Mouse (Mus musculus) heart, embryonic 12.5 days (tissue): ENCODE measurements around the gene Acot5. TPM values are rescaled to one million over a fixed set of nuclear protein-coding genes. Genes with fewer than 3 reads are reported as not detected.
"Not testable (repeated sequence)": the region's sequence is repeated elsewhere in the genome, so short reads cannot be mapped to it uniquely, and the experiment has no call there.

ENCODE experiments used
- ATAC-seq: fragments of 200-750 bp; cut with Nextera tagmentation; 2 replicates; pipeline ENCODE4 v1.8.0; 2017; ENCODE audit warnings: moderate TSS enrichment, moderate library complexity; ENCODE audit not compliant: insufficient number of reproducible peaks, low FRiP score
- H3K27ac ChIP-seq: fragments of 300-500 bp; sonication (generic); 2 replicates; pipeline ENCODE4 v1.5.1; 2016; ENCODE audit warnings: mild to moderate bottlenecking, moderate library complexity; ENCODE audit not compliant: poor library complexity, severe bottlenecking
- H3K27me3 ChIP-seq: fragments of 300-500 bp; sonication (generic); replicated peaks from 2 replicates; pipeline ENCODE4 v1.6.1; 2016; ENCODE audit warnings: mild to moderate bottlenecking, moderate library complexity
- H3K36me3 ChIP-seq: fragments of 300-500 bp; sonication (generic); 2 replicates; pipeline ENCODE4 v1.6.1; 2016; ENCODE audit warnings: mild to moderate bottlenecking, moderate library complexity
- H3K4me1 ChIP-seq: fragments of 300-500 bp; sonication (generic); replicated peaks from 2 replicates; pipeline ENCODE4 v1.6.1; 2016; ENCODE audit warnings: mild to moderate bottlenecking
- H3K4me2 ChIP-seq: fragments of 300-500 bp; sonication (generic); 2 replicates; pipeline ENCODE4 v1.6.1; 2016; ENCODE audit warnings: mild to moderate bottlenecking, moderate library complexity
- H3K4me3 ChIP-seq: fragments of 300-500 bp; sonication (generic); 2 replicates; pipeline ENCODE4 v1.5.1; 2016; ENCODE audit warnings: mild to moderate bottlenecking
- H3K9ac ChIP-seq: fragments of 300-500 bp; sonication (generic); 2 replicates; pipeline ENCODE4 v1.6.1; 2016; ENCODE audit warnings: mild to moderate bottlenecking, moderate library complexity
- H3K9me3 ChIP-seq: fragments of 300-500 bp; sonication (generic); replicated peaks from 2 replicates; pipeline ENCODE4 v1.6.1; 2016; ENCODE audit warnings: mild to moderate bottlenecking, moderate library complexity
- WGBS: fragments of 180-500 bp; shearing (Covaris S2); methylation state at CpG from one replicate; pipeline ENCODE4 v1.1.7; 2016; 5-methylcytosine and 5-hydroxymethylcytosine counted together
- polyA plus RNA-seq: library from polyadenylated mRNA; unstranded; fragments of >200 nt; fragmentation: Nextera tagmentation; extraction: Ambion mirVana; gene quantifications from 2 replicates; pipeline ENCODE4 v1.2.1, GENCODE M21; 2016

Gene Acot5
- polyA plus RNA-seq = 0.22 TPM in 1 of 2 replicates, not detected in the other

DNA sequence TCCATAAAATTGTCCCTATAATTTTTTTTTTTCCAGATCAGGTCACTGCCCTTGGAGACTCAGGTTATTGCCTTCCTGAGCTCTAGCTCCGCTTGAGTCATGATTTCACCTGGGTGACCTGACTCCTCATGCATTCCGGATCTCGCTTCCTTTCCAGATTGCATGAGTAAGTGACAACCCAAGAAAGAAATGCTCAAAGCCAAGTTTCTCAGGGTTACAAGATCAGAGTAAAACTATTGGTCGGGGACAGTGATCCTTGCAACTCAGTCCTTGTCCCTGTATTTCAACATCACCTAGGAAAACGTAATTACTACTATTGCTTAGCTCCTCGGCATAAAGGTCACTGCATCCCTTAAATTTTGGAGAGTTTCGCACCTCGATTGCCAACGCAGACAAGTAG is at the start of gene Acot5:
Gene Acot5 (plus strand): TSS at position 340 of the 400 bp plus-strand sequence.
- peak within 1 kb of the TSS; percentile 52 for H3K4me3 ChIP-seq
- H3K27ac ChIP-seq = no peak within 1 kb of the TSS
- H3K4me1 ChIP-seq = 0 out of 2 replicates have a peak, but pooled peaks cover 5% of the 10 kb centered on the region
- peak within 1 kb of the TSS; percentile 60; the same call in 1 of the 2 replicates for H3K9ac ChIP-seq
- WGBS = 47% methylated on average over 9 of the region's 9 CpGs
- no peaks in the 10 kb centered on the region for H3K9me3 ChIP-seq
- no peak for ATAC-seq
- H3K4me2 ChIP-seq = peak within 1 kb of the TSS; percentile 85
- peaks cover 44% of the 10 kb centered on the region for H3K27me3 ChIP-seq
- no peaks in the 10 kb centered on the region for H3K36me3 ChIP-seq

DNA sequence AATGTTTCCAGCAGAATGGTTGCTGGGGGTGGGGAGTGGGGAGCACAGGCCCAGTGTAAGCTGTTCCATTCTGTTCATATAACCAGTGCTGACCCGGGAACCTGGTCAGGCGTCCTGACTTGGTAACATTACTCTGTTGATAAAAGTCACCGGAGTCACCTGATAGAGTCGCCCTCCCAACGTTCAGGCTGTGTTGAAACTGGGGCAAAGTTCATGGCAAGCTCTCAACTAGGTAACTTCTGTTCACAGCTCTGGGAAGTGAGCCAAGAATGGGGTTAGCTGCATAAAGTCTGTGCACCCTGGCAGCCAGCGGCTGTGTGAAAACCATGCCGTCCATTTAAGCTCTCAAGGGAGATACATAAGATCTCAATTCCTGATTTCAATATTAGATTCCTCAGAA is 48.6 kb upstream of the Acot5 start:
- H3K27ac ChIP-seq, H3K9me3 ChIP-seq, H3K4me3 ChIP-seq, H3K27me3 ChIP-seq, H3K9ac ChIP-seq, H3K4me1 ChIP-seq, H3K36me3 ChIP-seq: not testable (repeated sequence)
- peak; percentile 66 for ATAC-seq
- 10% methylated on average over 7 of the region's 7 CpGs for WGBS
- peak overlapping the region; percentile 24; the same call in 1 of the 2 replicates for H3K4me2 ChIP-seq

DNA sequence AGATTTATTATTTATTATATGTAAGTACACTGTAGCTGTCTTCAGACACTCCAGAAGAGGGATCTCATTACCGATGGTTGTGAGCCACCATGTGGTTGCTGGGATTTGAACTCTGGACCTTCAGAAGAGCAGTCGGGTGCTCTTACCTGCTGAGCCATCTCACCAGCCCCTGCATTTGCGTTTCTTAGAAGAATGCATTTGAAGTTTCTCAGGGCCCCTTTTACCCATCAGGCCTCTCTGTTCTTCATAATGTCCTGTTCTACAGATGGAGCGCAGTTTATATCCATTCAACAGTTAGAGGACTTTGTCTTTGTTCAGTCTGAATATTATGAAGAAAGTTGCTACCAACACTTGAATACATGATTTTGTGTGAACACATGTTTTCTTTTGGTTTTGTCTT is 46.9 kb upstream of the Acot5 start:
- not testable (repeated sequence) for H3K9ac ChIP-seq, H3K27me3 ChIP-seq, H3K4me2 ChIP-seq, H3K4me3 ChIP-seq, H3K27ac ChIP-seq, ATAC-seq, H3K4me1 ChIP-seq, H3K9me3 ChIP-seq, H3K36me3 ChIP-seq
- WGBS = 86% methylated on average over 4 of the region's 4 CpGs

DNA sequence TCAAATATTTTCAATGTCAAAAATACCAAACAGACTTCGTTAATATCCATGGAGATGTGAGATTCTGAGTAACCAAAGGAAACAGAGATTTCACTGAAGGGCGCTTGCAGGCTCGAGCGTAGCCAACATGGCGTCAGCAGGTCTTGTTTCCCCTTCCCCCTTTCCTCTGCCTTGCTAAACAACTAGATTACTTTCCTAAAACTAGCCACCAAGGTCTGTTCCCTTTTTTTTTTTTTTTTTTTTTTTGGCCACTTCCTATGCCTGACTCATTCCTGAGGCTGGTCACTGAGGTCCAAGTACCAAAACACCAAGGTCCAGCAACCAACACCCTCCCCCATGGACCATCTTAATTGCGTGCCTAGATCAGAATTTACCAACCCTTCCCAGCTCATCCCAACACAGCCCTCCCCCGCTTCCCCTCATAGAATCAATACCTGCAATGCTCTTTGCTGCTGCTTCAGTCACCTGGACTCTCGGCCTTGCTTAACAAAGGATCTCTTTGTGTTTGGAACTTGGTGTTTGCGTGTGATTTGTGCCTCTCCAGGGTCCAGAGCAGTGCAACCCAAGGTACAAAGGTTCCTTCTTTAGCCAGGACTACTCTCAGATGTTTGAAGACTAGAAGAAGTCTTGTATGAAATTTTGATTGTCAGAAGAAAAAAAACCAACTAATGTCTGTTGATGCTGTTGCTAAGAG is 45.9 kb upstream of the Acot5 start:
- Histone ChIP-seq H3K27ac (no peak overlapping the region), H3K4me3 (no peak overlapping the region), H3K4me2 (no peak overlapping the region), H3K27me3 (no peaks in the 10 kb centered on the region), H3K9ac (no peak overlapping the region), H3K4me1 (peaks cover 5% of the 10 kb centered on the region; the same call in 1 of the 2 replicates), H3K36me3 (no peaks in the 10 kb centered on the region), H3K9me3 (0 out of 2 replicates have a peak, but pooled peaks cover 3% of the 10 kb centered on the region)
- WGBS = 82% methylated on average over 9 of the region's 9 CpGs
- ATAC-seq = no peak

DNA sequence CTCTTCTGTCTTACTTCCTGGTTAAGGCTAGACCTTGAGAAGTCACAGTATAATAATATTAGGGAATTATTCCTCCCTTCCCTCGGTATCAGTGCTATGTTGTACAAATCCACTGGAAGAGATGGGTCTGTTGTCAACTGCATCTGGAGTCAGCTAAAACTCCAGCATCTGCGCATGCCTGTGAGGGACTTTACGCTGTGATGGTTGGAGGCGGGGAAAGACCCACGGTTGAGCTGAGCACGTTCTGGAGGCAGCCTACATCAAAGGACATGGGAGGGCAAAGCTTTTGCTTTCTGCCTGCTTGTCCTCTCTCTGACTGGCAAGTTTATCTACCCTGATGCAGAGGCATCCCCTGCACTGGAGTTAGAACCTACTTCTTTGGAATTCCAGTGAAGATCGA is 43.2 kb upstream of the Acot5 start:
- Histone ChIP-seq H3K4me2 (no peak overlapping the region), H3K4me1 (no peaks in the 10 kb centered on the region), H3K27me3 (no peaks in the 10 kb centered on the region), H3K9me3 (0 out of 2 replicates have a peak, but pooled peaks cover 7% of the 10 kb centered on the region), H3K36me3 (no peaks in the 10 kb centered on the region), H3K4me3 (no peak overlapping the region), H3K9ac (no peak overlapping the region), H3K27ac (no peak overlapping the region)
- ATAC-seq = no peak
- 74% methylated on average over 7 of the region's 7 CpGs for WGBS

DNA sequence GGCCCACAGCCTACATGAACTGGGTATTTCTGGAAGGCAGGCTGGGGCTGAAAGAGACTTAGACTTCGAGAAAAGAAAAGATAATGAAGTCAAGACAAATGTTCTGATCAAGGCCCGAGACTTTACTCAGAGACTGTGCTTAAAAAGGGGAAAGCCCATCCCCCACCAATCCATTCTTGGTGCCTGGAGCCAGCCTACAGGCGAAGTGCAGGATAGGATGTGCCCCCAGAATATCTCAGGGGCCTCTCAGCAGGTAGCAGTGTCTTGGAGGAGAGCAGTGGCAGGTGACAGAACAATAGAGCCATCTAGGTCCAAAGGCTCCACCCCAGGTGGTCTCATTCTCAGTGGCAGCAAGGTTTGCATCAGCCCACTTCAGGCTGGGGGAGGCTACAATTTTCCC is 40.8 kb upstream of the Acot5 start:
- not testable (repeated sequence) for H3K4me3 ChIP-seq, H3K9ac ChIP-seq, H3K36me3 ChIP-seq, H3K9me3 ChIP-seq, H3K27me3 ChIP-seq, ATAC-seq, H3K4me2 ChIP-seq, H3K27ac ChIP-seq, H3K4me1 ChIP-seq
- 67% methylated on average over 3 of the region's 3 CpGs for WGBS

DNA sequence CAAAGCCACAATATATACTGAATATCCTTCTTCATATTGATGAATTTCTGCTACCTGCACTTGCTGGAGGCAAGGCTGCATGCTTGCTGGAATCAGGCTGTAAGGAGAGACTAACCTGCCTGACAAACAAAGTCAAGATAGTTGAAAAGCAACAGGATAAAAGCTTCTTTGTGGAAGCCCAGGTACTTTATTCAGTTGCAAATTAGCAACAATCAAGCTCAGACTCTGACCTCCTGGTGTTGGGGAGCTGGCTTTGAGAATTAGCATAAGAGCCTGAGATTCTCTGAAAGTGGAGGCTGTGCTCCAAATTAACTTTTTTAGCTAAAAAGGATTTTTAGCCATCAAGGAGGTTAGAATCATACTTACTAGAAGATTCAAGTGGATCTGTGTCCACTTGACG is 40.1 kb upstream of the Acot5 start:
- H3K27me3 ChIP-seq, H3K27ac ChIP-seq, H3K9ac ChIP-seq, H3K9me3 ChIP-seq, ATAC-seq, H3K4me1 ChIP-seq, H3K4me2 ChIP-seq, H3K4me3 ChIP-seq, H3K36me3 ChIP-seq: not testable (repeated sequence)
- 91% methylated on average over 1 of the region's 1 CpGs for WGBS

DNA sequence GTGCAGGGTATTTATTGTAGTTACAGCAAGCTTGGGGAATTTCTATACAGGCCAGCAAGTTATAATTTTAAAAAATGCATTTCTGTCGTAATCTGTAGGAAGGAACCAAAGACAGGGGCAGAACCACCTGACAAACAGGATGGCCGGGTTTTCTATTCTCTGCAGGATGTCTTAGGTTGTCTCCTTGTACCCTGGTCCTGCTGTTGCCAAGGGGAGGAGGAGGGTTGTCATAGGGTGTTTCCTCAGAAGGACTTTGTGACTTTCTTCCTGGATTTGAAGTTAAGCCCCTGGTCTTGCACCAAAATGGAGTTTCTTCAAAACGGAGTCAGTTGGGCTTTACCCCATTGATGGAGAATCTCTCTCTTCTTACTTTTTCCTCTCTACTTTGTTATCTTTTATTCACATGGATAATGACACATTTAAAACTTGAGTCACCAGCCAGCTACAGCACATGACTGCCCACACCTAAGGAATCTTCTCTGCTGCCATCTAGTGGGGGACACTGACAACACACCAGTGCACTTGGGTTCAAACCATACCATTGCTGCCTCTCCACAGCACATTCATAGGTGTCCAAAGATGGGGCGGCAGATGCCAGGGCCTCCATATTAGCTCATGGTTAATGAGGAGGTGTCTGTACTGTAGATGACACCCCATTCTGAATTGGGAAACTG is 38.3 kb upstream of the Acot5 start:
- H3K27ac ChIP-seq = no peak overlapping the region
- peak; percentile 51 for ATAC-seq
- 0 out of 2 replicates have a peak, but pooled peaks cover 4% of the 10 kb centered on the region for H3K9me3 ChIP-seq

DNA sequence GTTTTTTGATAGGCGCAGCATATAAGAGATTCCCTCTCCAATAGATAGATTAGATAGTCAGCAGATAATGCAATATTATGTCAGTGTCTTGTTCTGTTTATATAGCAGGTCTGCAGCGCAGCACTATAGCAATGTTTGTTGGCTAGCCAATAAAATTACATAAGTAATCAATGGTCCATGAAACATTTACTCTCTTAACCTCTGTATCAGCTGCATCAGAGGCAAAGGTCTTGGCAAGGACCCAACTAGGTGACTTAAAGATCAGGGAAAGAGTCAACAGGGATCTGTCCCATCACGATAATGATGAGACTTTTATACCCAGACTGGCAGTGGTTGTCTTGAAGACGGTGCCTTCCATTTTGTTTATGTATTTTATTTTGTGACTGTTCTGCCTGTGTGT is 36.3 kb upstream of the Acot5 start:
- Histone ChIP-seq H3K9ac (no peak overlapping the region), H3K27ac (no peak overlapping the region), H3K4me1 (no peaks in the 10 kb centered on the region), H3K36me3 (no peaks in the 10 kb centered on the region), H3K9me3 (0 out of 2 replicates have a peak, but pooled peaks cover 4% of the 10 kb centered on the region), H3K4me3 (no peak overlapping the region), H3K4me2 (no peak overlapping the region), H3K27me3 (peaks cover 4% of the 10 kb centered on the region; the same call in 1 of the 2 replicates)
- no peak for ATAC-seq
- 80% methylated on average over 4 of the region's 4 CpGs for WGBS

More for the DNA sequence above, 38.3 kb upstream of the Acot5 start:
- Histone ChIP-seq H3K4me2 (no peak overlapping the region), H3K27me3 (no peaks in the 10 kb centered on the region), H3K4me3 (no peak overlapping the region), H3K36me3 (no peaks in the 10 kb centered on the region), H3K4me1 (no peaks in the 10 kb centered on the region), H3K9ac (no peak overlapping the region)
- WGBS = 57% methylated on average over 4 of the region's 4 CpGs

DNA sequence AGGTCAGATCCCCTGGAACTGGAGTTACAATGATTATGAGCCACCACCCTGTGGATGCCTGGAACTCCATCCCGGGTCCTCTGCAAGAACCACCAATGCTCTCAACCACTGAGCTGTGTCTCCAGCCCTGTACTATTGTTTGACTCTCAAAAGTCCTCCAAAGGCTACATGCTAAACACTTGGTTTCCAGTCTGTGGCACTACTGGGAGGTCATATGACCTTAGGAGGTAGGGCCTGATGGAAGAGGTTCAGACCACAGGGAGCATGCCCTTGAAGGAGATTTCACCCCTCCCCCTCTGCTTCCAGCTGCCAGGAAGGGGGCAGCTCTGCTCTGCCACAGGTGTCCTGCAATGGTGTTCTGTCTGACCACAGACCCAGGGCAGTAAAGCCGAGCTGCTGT is 35.8 kb upstream of the Acot5 start:
- H3K27ac ChIP-seq, H3K9ac ChIP-seq, H3K4me3 ChIP-seq, H3K36me3 ChIP-seq, H3K4me2 ChIP-seq, ATAC-seq, H3K4me1 ChIP-seq, H3K27me3 ChIP-seq, H3K9me3 ChIP-seq: not testable (repeated sequence)
- WGBS = 65% methylated on average over 2 of the region's 2 CpGs

DNA sequence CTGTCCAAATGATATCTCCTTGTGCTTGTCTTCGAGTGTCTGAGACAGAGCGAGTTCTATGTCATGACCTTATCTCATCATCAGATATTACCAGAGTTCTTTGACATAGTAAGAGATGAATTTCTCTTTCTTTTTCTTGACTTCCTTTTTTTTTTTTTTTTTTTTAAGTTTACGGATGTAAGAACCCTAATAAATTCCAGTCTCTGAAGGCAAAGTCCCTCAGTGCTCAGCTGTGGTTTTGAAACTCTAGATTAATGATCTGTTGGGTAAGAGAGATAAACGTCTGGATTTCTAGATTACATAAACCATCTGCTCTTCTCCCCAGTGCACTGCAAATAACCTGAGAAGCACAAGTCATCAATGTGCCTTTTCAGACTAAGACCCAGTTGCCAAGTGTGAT is 35.0 kb upstream of the Acot5 start:
- H3K27ac ChIP-seq = no peak overlapping the region
- H3K4me1 ChIP-seq = no peaks in the 10 kb centered on the region
- no peak overlapping the region for H3K4me2 ChIP-seq
- no peak for ATAC-seq
- no peaks in the 10 kb centered on the region for H3K9me3 ChIP-seq
- no peak overlapping the region for H3K9ac ChIP-seq
- H3K36me3 ChIP-seq = no peaks in the 10 kb centered on the region
- H3K27me3 ChIP-seq = peaks cover 4% of the 10 kb centered on the region; the same call in 1 of the 2 replicates
- 52% methylated on average over 4 of the region's 4 CpGs for WGBS
- no peak overlapping the region for H3K4me3 ChIP-seq
